Mouse (Mus musculus) granulocyte monocyte progenitor cell, adult 5-6 weeks (primary cell): ENCODE measurements around the gene Frmpd1. TPM values are rescaled to one million over a fixed set of nuclear protein-coding genes. Genes with fewer than 3 reads are reported as not detected.

Experiments
- ATAC-seq: replicated peaks from 2 replicates; pipeline ENCODE4 v1.8.0; 2016; ENCODE audit warnings: mild to moderate bottlenecking, moderate TSS enrichment, inconsistent platforms; ENCODE audit not compliant: poor library complexity, severe bottlenecking
- total RNA-seq, 2 experiments: library from RNA; stranded (forward) in 1 of 2; stranded (reverse) in 1 of 2; fragments of 200-712, 200-1000 nt in 1 of 2; fragments of >200 nt in 1 of 2; fragmentation: Nextera tagmentation in 1 of 2; gene quantifications; 2 replicates each; pipeline ENCODE4 v1.2.3; 2014 to 2017

Gene Frmpd1
- total RNA-seq (2014; fragmentation: Nextera tagmentation) (not detected in 2 replicates), total RNA-seq (2017) (not detected in 2 replicates)

DNA sequence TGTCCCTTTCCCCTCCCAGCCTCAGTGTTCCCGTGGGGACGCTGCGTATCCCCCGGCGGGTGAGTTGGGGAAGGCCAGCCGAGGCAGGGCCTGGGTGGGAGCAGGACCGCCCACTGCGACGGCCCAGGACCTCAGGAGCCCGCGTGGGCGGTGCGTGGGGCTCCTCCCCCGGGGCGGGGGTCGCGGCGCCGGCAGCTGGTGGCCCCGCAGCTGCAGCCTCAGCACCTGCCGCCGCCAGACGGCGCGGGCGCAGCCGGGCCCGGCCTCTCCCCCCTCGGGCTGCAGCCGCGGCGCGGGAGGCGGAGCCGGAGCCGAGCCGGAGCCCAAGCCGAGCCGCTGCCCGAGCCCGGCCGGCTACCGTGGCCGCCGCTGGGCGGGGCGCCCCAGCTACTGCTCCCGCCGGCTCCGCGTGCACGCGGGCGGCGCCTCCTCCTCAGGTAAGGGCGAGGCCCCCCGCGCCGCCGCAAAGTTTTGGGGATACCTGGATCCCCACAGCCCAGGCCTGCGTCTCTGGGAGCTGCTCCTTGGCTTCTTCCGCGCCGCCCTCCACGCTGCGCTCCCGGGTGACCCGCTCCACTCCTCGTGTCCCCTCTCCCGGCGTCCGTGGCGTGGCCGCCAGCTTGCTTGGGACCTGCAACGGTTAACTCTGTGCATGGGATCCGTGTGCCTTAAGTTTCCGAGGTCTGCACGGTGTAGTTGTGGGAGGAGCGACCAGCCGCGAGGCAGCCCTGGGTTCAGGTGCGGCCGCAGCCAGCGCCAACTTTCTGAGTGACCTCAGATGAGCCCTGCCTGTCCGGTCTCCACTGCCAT, at the start of gene Frmpd1:
Gene Frmpd1, plus strand, starts transcription at position 355 of the 810 bp plus-strand sequence.
- ATAC-seq = peak; percentile 62

DNA sequence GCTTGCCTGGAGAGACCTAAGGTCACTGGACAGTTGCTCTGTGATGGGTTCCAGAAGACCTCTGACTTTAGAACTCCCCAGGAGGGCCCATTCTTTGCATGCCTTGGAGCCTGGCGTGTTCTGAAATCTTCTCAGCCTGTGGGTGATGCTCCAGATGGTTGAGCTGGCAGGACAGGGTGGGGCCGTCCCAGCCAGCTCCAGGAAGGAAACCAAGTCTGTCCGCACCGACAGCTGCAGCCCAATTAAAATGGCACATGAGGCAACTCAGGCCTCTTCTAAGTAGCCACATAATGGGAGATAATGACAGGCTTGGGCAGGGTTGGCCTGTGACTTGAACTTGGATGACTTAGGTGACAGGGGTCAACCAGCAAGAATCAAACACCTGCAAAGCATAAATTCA, 47.0 kb upstream of the Frmpd1 start:
- ATAC-seq = no peak

DNA sequence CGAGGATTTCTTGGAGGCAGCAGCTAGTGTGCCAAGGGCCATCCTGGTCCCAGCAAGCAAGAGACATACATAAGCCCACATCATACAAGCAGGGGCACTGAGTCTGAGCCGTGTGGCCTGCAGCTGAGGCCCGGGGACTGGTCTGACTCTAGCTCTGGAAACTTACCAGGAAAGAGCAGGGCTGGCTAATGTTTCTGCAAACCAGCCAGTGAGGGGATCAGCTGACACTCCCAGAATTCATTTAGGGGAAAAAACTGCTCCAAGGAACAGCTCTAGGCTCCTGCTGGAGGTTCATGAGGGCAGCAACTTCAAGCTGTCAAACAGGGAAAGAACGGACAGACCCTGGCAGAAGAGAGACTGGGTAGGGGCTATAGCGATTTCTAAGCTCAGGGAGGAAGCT, 42.8 kb upstream of the Frmpd1 start:
- no peak for ATAC-seq

DNA sequence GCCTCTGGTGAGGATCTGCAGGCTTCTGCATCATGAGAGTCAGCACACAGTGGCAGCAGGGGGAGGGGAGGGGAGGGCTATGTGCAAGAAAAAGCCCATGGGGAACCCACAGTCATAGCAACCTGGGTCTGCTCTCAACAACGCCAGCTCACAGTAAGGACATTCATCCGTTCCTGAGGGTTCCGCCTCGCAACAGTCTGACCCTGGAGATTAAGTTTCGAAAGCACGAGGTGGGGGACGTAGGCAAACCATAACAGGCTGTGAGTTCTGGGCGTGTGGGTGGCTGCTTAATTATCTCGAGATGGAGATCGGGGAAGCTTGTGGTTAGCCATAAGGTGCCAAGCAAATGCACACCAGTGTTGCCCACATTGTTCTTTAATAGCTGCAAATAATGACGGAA, 42.3 kb upstream of the Frmpd1 start:
- ATAC-seq = peak; percentile 88

DNA sequence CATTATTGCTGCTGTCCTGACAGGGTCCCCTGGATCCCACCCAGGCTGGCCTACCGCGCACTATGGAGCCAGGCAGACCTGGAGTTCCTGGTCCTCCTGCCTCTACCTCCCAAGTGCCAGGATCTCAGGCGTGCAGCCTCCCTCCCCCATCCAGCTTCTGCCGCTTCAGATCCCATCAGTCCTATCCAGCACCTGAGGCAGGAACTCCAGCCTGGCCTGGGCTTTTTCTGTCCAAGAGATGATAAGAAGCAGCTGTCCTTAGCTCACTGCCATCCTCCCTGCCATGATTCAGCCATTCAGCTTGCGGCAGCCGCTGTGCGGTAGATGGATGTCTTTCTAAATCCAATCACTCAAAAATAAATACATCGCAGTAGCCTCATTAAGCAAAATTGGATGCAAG, 41.7 kb upstream of the Frmpd1 start:
- no peak for ATAC-seq

DNA sequence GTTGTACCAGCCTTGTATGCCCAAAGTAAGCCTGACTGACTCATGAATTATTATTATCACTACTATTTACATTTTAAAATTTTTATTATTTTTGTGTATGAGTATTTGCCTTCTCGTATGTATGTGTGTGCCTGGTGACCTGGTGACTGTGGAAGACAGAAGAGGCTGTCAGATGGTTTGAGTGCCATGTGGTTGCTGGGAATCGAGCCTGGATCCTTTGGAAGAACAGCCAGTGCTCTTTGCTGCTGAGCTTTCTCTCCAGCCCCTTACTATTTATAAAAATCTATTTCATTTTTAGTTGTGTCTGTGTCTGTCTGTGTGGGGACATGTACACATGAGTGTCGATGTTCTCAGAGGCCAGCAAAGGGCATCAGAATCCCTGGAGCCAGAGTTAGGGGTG, 28.2 kb upstream of the Frmpd1 start:
- ATAC-seq = no peak

DNA sequence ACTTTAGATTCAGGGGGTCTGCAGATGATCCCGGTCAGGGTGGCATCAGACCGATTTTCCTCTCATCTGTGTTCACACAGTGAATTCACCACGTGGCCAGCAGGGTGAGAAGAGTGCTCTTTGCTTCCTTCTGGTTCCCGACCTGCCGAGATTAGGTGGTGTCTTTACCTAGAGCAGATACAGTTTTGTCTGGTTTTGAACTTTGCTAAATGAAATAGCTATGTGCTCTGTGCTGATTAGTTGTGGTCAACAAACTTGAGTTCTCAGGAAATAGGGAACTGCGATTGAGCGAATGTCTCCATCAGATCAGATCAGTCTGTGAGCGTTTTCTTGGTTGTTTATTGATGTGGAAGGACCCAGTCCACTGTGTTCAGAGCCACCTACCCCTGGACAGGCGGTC, 26.1 kb upstream of the Frmpd1 start:
- no peak for ATAC-seq

DNA sequence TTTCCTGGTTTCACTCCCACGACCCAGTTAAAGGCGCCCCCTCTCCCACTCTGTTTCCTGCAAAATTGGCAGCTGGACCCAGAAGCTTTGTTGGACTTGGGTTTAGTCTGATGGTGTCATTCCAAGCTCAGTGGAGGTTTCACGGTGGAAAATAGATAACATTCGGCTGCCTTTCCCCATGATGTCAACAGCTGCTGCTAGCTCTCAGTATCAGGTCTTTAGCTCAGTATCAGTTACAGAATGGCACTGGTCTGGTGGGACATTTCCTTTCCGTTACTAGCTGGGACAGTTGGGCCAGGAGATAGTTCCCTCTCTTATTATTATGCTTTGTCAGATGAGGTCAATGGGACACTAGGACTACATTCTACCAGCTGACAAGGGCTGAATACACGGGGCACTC, 23.9 kb upstream of the Frmpd1 start:
- no peak for ATAC-seq

DNA sequence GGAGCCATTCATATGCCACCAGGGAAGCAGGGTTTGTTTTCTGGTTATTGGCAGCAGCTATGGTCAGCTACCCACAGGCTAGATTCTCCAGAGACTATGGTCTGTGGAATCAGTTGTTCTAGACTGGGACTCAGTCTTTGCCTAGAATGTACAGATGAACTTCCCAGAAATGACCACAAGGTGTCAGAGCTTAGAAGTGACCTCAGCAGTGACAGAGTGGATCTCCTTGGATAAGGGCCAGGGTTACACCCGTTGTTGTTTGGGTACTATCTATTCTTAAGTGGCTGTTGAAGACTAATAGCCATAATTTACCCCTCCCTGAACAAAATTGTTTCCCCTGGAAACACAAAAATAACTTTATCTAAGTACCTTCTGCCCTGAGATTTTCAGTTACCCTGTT, 21.0 kb upstream of the Frmpd1 start:
- ATAC-seq = peak; percentile 50; the same call in 1 of the 2 replicates

DNA sequence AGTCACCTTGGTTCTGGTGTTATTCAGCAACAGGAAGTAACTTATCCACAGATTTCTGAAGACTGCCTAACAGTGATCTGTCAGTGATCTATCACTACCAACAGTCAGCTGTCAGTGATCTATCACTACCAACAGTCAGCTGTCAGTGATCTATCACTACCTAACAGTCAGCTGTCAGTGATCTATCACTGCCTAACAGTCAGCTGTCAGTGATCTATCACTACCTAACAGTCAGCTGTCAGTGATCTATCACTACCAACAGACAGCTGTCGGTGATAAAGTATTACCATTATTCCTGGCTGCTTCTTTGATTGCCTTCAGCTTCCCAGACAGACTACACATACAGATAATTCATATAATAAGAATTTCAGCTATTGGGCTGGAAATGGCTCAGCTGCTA, 19.2 kb upstream of the Frmpd1 start:
- no peak for ATAC-seq

DNA sequence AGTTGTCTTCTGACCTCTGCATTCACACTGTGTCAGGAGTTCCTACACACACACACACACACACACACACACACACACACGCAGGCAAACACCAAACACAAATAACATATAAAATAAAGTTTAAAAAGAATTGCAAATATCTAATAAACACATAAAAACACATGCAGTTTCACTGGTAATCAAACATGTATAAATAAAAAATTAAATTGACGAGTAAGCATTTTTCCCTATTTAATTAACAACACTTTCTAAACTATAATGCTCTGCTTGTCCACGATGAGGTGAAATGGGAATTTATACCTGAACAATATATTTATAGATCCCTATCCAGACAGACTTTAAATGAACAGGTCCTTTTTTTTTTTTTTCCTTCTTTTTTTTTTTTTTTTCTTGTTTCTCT, 18.7 kb upstream of the Frmpd1 start:
- ATAC-seq = no peak

DNA sequence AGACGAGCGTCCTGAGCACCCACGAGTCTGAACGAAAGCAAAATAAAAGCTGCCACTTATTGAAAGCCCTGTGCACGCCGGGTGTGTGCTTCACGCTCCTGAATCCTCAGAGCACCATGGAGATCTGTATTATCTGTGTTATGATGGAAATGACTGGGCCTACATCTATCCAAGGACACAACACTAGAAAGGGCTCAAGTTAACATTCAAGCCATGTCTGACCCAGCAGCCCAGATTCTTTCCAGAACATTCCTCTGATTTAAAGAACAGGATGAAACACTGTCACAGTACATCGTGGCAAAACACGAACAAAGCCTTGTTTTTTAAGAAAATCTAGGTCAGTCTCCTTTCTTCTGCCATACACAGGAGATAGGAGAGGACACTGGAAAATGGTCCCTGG, 13.3 kb upstream of the Frmpd1 start:
- no peak for ATAC-seq

DNA sequence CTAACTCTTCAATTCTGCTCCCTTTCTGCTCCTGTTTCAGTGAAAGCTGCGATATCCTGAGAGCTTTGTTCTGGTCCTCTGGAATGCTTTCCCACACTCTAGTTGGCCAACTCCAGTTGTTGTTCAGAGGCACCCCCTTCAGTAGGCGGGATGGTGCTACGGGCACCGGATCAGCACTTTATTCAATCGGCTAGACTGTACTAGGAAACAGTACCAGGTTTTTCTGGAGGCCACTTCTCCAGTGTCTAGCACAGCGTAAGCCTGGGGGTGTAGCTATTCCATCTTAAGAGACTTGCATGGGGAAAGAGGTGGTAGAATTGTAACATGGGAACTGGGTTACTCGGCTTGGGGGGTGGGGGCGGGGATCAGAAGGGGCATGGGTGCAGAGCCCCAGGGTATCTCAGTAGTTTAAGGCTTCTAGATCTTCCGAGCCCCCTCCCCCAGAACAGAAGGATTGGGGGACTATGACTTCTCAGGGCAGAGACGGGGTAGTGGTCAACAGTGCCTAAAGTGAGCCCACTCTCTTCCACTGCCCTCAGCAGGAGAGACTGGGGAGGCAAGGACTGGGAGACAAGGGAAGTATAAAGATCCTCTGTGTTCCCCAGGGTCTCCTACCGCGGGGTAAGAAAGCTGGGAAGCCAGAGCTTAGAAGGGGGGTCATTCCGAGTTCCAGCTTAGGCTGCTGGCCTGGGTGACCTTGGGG, 706 bp upstream of the Frmpd1 start:
- ATAC-seq = no peak

DNA sequence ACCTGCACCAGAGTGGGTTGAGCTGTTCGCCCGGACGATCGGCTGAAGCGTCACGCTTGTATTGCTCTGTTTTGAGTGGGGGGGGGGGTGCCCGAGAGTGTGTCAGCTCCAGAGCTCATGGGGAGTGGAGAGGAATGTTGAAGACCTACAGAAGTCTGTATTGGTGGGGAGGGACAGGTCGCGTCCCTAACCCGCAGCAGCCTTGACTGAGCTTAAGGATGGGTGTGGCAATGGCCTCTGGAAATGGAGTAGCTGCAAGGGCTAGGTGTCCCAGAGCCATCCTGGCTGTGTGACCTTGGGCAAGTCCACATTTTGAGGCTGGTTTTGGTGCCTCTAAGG, 625 bp downstream of the Frmpd1 start:
- ATAC-seq = peak; percentile 10; the same call in 1 of the 2 replicates

DNA sequence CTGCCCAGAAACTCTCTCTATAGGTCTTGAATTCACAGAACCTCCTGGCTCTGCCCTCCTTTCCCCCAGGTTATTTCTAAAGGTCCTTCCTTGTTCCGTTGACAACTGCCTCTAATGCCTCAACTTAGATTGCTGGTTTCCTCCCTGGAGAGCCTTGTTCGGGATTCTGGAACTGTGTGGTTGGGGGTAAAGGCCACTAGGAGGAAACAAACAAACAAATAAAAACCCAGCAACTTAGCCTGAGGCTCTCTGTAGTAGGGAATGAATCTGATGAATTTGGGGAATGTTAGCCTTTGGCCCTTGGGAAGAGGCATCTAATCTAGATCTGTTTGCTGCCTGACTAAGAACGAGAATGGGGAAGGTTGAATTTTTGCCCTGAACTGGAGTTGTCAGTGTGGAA, 13.6 kb downstream of the Frmpd1 start:
- no peak for ATAC-seq

DNA sequence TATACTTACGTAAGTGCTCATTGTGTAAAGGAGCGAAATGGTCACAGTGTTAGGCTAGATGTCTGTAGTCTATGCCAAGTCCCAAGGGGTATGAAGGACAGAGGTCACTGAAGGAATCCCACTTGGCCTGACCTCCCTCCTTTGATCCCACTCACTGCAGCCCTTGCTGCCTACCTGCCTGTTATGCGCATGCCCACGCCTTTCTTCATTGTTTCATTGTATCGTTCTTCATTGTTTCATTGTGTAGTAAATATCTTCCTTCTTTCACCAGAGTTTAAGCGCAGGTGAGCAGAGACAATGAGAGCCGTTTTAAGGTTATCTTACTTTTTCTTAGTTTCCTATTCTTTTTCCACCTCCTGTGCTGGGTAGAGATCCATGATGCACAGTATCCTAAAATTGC, 18.6 kb downstream of the Frmpd1 start:
- ATAC-seq = no peak

DNA sequence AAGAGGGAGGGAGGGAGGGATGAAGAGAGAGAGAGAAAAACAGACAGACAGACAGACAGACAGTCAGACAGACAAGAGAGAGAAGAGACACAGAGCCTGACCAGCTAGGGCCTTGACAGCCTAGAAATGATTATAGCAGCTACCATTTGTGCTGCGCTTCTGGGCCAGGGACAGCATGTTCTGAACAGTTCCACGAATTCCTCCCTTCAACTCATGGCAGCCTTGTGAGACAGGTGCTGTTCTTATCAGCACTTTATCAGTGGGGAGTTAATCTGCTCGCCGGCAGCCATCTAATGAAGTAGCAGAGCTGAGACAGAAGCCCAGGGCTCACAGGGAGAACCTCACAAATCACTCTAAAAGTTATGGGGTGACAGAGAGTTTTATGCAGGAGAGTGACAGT, 22.8 kb downstream of the Frmpd1 start:
- ATAC-seq = no peak

DNA sequence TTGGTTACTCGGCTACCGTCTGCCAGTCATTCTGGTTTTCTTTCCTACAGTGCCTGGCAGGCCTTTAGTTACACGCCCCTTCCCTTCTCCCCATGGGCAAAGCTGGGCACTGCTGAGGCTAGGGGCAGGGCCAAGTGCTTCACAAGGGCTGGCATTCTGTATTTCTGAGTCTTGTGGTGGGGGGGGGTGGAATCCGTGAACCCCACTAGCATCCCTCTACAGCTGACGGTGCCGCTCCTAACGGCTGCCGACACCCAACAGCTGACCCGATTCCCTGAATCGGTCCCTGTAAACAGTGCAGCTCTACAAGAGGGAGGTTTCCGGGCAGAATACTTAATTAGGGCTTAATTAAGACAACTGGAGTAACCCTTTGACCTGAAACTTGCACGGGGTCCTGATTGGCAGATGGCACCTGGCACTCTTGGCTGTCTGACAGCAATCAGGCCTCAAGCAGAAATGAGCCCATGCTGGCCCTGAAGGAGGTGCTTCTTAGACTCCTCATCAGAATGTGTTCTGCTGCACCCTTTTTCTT, 24.2 kb downstream of the Frmpd1 start:
- no peak for ATAC-seq

DNA sequence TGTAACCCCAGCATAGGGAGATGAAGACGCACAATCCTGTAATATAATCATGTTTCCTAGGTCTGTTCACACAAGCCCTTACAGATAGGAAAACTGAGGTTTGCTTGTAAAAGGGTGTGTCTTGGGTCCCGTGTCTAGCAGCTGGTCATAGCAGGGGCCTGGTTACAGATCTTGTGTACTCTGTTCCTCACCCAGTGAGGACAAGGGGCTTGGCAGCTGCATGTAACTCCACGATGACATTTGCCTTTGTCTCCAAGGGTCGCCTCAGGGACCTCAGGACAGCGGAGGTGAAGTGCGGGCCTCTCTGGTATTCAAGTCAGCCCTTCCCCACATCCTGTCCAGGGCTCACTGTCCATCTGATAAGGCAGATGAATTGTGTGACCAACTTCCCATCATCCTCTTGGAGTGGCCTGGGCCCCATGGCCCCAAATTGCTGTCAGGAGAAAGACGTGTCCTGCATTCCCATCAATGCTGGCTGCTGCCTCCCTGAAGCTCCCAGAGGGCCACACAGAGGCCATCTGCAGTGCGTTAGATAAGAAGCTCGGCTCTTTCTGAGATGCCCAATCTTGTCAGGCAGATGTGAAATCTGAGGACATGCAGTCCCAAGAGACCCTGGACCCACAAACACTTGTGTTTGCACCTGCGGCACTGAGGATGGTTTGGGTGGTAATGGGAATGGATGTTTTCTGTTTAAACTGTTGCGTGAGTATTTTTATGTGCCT, 27.8 kb downstream of the Frmpd1 start:
- ATAC-seq = no peak

DNA sequence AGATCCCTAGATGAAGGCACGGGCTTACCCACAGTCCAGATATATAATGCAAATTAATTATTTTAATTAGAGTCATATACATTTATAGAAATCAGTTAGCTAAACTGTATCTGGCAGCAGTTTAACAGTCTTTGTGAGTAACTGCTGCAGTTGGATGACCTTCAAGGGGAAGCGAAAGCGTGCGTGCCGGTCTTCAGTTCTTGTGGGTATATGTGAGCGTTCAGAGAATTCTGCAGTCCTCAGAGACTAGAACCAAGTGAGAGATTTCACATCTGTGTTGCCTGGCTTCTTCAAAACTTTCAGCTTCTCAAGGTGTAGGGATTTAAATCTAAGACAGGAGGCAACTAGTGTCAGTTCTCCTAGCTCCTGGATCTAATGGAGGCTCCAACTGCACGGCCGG, 35.3 kb downstream of the Frmpd1 start:
- ATAC-seq = no peak

DNA sequence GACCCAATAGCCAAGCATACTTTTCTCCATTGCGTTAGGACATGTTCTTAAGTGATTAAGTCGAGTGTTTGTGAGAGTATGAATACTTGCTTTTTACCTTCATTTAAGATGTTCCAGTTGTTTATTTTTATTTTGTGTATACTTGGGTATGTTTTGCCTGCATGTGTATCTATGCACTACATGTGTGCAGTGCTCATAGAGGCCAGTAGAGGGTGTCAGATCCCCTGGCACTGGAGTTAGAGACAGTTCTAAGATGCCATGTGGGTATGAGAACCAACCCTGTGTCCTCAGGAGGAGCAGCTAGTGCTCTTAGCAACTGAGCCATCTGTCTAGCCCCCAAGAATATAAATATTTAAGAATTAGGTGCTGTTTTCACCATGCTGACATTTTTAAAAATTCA, 37.7 kb downstream of the Frmpd1 start:
- no peak for ATAC-seq
